Mouse (Mus musculus) liver, embryonic 14.5 days (tissue): Measurements from ENCODE around the gene Hba-a1. TPM values are rescaled to one million over a fixed set of nuclear protein-coding genes. Genes with fewer than 3 reads are reported as not detected.

Source experiments
- ATAC-seq: fragments of 200-750 bp; cut with Nextera tagmentation; 2 replicates; pipeline ENCODE4 v1.8.0; 2017; ENCODE audit warnings: moderate number of reproducible peaks, mild to moderate bottlenecking, moderate library complexity; ENCODE audit not compliant: insufficient read depth
- DNase-seq, 3 experiments: peaks; one replicate each; pipeline ENCODE4 v3.0.0-alpha.2; 2012 to 2013; ENCODE audit warnings: low read depth in 3 of 3, low spot score in 3 of 3
- H3K27ac ChIP-seq: fragments of 300-500 bp; sonication (generic); 2 replicates; pipeline ENCODE4 v1.5.1; 2014; ENCODE audit warnings: moderate library complexity, mild to moderate bottlenecking, control low read depth, inconsistent platforms
- H3K27me3 ChIP-seq: fragments of 300-500 bp; sonication (generic); 2 replicates; pipeline ENCODE4 v1.6.1; 2014; ENCODE audit warnings: mild to moderate bottlenecking, low read length, moderate library complexity; ENCODE audit not compliant: control insufficient read depth, insufficient read depth
- H3K36me3 ChIP-seq: fragments of 300-500 bp; sonication (generic); replicated peaks from 2 replicates; pipeline ENCODE4 v1.6.1; 2014; ENCODE audit warnings: low read depth; ENCODE audit not compliant: control insufficient read depth, insufficient read depth
- H3K4me1 ChIP-seq, 2 experiments: fragments of 200-500 bp in 1 of 2; fragments of 300-500 bp in 1 of 2; sonication (generic) in 1 of 2; replicated peaks; 2 replicates each; pipeline ENCODE4 v1.6.1; 2012 to 2014; ENCODE audit warnings: antibody characterized with exemption in 1 of 2, inconsistent platforms in 1 of 2, low read length in 1 of 2; ENCODE audit not compliant: control insufficient read depth in 2 of 2, insufficient read depth in 2 of 2
- H3K4me2 ChIP-seq: fragments of 300-500 bp; sonication (generic); 2 replicates; pipeline ENCODE4 v1.6.1; 2014; ENCODE audit warnings: low read depth, mild to moderate bottlenecking, control low read depth, moderate library complexity
- H3K4me3 ChIP-seq, 2 experiments: fragments of 200-500 bp in 1 of 2; fragments of 300-500 bp in 1 of 2; sonication (generic) in 1 of 2; 2 replicates each; pipeline ENCODE4 v1.5.1; 2012 to 2014; ENCODE audit warnings: low read depth in 2 of 2, low read length in 2 of 2, mild to moderate bottlenecking in 2 of 2, control low read depth in 1 of 2, inconsistent platforms in 1 of 2, moderate library complexity in 1 of 2; ENCODE audit not compliant: insufficient read depth in 1 of 2
- H3K9ac ChIP-seq: fragments of 300-500 bp; sonication (generic); replicated peaks from 2 replicates; pipeline ENCODE4 v1.6.1; 2014; ENCODE audit warnings: mild to moderate bottlenecking, control low read depth, moderate library complexity
- H3K9me3 ChIP-seq: fragments of 300-500 bp; sonication (generic); 2 replicates; pipeline ENCODE4 v1.6.1; 2016; ENCODE audit warnings: low read length, mixed read lengths; ENCODE audit not compliant: control insufficient read depth
- CTCF ChIP-seq: IDR thresholded peaks from 2 replicates; pipeline ENCODE4 v1.5.1; 2016; ENCODE audit warnings: antibody characterized with exemption, low read depth, control low read depth
- EP300 ChIP-seq: IDR thresholded peaks from 2 replicates; pipeline ENCODE4 v1.6.1; 2016; ENCODE audit warnings: antibody characterized with exemption, low read depth
- WGBS: fragments of 180-500 bp; shearing (Covaris S2); extraction: QIAGEN DNeasy Blood & Tissue Kit; methylation state at CpG from one replicate; pipeline ENCODE4 v1.1.7; 2014; ENCODE audit not compliant: insufficient replicate concordance; 5-methylcytosine and 5-hydroxymethylcytosine counted together
- polyA plus RNA-seq, 2 experiments: library from polyadenylated mRNA; depleted of rRNA in 1 of 2; stranded (reverse) in 1 of 2; unstranded in 1 of 2; fragments of >200 nt; fragmentation: Nextera tagmentation in 1 of 2; extraction: Ambion mirVana in 1 of 2; gene quantifications; 2 replicates each; pipeline versions ENCODE4 v1.2.1 to v1.2.3; 2012 to 2014

Hba-a1 gene
- polyA plus RNA-seq, 2 experiments = 60,430 to 74,513 TPM

DNA sequence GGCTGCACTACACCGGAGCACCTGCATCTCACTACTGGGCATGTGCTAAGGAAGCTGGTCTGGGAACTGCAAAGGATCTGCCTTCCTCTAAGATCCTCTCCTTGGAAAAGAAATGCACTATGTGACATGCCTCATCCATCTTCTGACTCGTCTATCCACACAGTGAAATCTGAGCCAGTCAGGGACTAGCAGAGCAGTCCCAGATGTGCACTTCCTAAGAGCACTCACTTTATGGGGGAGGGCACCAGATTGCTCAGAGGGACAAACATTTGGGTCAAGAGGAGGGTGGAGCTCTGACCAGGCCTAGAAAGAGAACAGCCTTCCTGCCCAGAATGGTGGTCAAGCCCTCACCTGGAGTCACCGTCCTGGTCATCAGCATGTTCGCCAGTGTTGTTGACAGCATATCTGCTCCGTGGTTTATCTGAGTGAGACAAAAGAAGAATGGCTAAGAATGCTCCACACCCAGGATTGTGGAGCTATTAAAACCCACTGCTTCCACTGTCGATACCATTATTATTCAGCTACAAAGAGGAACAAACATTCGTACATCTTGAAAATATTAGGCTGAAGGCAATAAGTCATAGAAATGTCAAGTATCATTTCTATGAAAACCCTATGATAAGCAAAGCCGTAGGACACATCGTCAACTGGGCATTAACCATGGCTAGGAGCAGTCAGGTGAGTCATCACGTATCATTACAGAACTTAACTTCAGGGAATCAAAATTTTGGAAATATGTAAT lies 20.5 kb upstream of the Hba-a1 start:
- Histone ChIP-seq H3K36me3 (peaks cover 23% of the 10 kb centered on the region), H3K27me3 (no peaks in the 10 kb centered on the region), H3K27ac (peak overlapping the region; percentile 98), H3K9me3 (no peaks in the 10 kb centered on the region), H3K4me3 (no peak overlapping the region), H3K4me1 (peaks cover 55 to 66% of the 10 kb centered on the region in 2 experiments), H3K4me2 (no peak overlapping the region), H3K9ac (peak overlapping the region; percentile 76)
- WGBS = 78% methylated on average over 10 of the region's 10 CpGs
- ATAC-seq (no peak), DNase-seq (no peak)
- TF ChIP-seq EP300 (no peak), CTCF (no peak)

DNA sequence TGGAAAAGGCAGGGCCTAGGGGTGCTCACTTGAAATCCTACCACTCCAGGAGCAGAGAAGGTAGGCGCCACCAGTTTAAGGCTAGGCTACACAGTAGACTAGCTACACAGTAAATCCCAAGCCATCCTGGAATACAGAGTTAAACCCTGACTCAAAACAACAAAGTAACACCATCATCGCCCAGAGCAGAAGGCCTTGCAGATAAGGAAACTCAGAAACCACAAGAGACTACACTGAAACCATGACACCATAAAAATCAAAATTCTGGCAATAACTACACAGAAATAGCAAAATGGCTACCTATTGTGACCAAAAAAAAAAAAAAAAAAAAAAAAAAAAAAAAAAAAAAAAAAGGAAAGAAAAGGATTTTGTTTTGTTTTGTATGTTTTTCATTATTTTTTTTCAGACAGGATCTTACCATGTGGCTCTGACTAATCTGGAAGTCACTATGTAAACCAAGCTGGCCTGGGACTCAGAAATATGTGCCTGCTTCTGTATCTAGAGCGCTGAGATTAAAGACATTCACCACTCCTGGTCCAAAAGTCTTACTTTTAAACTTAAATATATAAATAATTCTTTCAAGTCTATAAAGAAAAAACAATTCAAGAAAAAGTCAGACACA lies 18.1 kb upstream of the Hba-a1 start:
- peak overlapping the region; percentile 58 for H3K4me2 ChIP-seq
- H3K9ac ChIP-seq = peak overlapping the region; percentile 76
- H3K9me3 ChIP-seq = no peaks in the 10 kb centered on the region
- peaks cover 65 to 76% of the 10 kb centered on the region in 2 experiments for H3K4me1 ChIP-seq
- peaks cover 21% of the 10 kb centered on the region for H3K36me3 ChIP-seq
- TF ChIP-seq CTCF (no peak), EP300 (peak; percentile 95)
- 38% methylated on average over 3 of the region's 3 CpGs for WGBS
- H3K4me3 ChIP-seq = no peak overlapping the region
- DNase-seq (peak; percentile 83 to 86 (median 85)), ATAC-seq (peak; percentile 67)
- peak overlapping the region; percentile 98 for H3K27ac ChIP-seq
- H3K27me3 ChIP-seq = no peaks in the 10 kb centered on the region

DNA sequence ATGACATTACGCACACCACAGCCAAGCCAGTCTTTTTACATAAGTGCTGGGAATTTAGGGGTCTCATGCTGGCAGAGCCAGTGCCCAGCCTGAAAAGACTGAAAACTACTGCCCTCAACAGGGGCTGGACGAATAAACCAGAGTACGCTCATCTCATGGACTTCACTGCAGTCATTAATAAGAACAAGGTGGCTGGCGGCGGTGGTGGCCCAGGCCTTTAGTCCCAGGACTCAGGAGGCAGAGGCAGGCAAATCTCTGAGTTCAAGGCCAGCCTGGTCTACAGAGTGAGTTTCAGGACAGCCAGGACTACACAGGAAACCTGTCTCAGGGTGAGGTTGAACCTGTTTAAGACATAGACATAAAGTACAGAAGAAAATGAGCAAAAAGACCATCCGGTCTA lies 17.1 kb upstream of the Hba-a1 start:
- Histone ChIP-seq H3K4me3 (no peak overlapping the region), H3K9ac (peak overlapping the region; percentile 60)
- 82% methylated on average over 6 of the region's 6 CpGs for WGBS

DNA sequence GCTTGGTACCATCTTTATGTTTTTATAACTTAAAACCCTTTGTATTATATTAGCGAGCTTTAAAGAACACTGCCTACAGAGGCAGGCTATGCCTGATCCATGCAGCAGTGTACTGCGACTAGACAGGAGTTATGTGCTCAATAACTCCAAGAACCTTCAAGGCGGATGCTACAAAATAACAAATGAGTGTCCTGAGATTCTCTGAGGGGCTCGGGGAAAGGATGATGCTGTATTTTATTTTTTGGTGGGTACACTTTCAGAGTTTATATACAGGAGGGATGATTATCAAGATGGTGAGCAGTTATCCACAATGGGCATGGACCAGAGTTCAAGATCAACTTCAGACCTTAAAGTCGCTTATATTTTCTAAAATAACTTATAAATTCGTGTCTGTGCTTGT lies 16.5 kb upstream of the Hba-a1 start:
- H3K36me3 ChIP-seq = peaks cover 10% of the 10 kb centered on the region

More for the DNA sequence above, 17.1 kb upstream of the Hba-a1 start:
- Histone ChIP-seq H3K4me2 (peak overlapping the region; percentile 34), H3K9me3 (no peaks in the 10 kb centered on the region), H3K27me3 (no peaks in the 10 kb centered on the region), H3K27ac (peak overlapping the region; percentile 98), H3K4me1 (peaks cover 70 to 80% of the 10 kb centered on the region in 2 experiments), H3K36me3 (peaks cover 14% of the 10 kb centered on the region)
- DNase-seq (no peak), ATAC-seq (no peak)
- TF ChIP-seq CTCF = no peak
- no peak for TF ChIP-seq EP300

More for the DNA sequence above, 16.5 kb upstream of the Hba-a1 start:
- H3K9me3 ChIP-seq = no peaks in the 10 kb centered on the region
- no peak for DNase-seq
- WGBS = 25% methylated on average over 6 of the region's 6 CpGs
- H3K9ac ChIP-seq = peak overlapping the region; percentile 96
- peaks cover 74 to 80% of the 10 kb centered on the region in 2 experiments for H3K4me1 ChIP-seq
- ATAC-seq = no peak
- TF ChIP-seq CTCF (no peak), EP300 (no peak)
- peak overlapping the region; percentile 95 for H3K27ac ChIP-seq
- H3K27me3 ChIP-seq = no peaks in the 10 kb centered on the region
- H3K4me3 ChIP-seq = peak overlapping the region; percentile 75 to 83
- peak overlapping the region; percentile 83 for H3K4me2 ChIP-seq
